Mouse (Mus musculus) CH12.LX (cell line): Measurements from ENCODE around the gene Tmco3. TPM values are rescaled to one million over a fixed set of nuclear protein-coding genes. Genes with fewer than 3 reads are reported as not detected.
A peak's percentile ranks its signal among the peaks of the same experiment; 100 is the strongest.

Experiments used
- DNase-seq: peaks from one replicate; pipeline ENCODE4 v3.0.0-alpha.2; 2013; ENCODE audit errors: extremely low read depth
- H3K27ac ChIP-seq: 2 replicates; pipeline ENCODE4 v1.5.1; 2012; ENCODE audit warnings: low read depth, mild to moderate bottlenecking, control low read depth, moderate library complexity; ENCODE audit not compliant: insufficient read depth
- H3K27me3 ChIP-seq: replicated peaks from 2 replicates; pipeline ENCODE3; 2012; ENCODE audit warnings: inconsistent platforms
- H3K36me3 ChIP-seq, 2 experiments: replicated peaks in 1 of 2; 2 replicates each; pipeline versions ENCODE3 to v1.6.1; 2012; ENCODE audit warnings: inconsistent platforms in 1 of 2, low read length in 1 of 2, mild to moderate bottlenecking in 1 of 2, mixed read lengths in 1 of 2, moderate library complexity in 1 of 2; ENCODE audit not compliant: control insufficient read depth in 1 of 2, insufficient read depth in 1 of 2
- H3K4me1 ChIP-seq, 2 experiments: 2 replicates each; pipeline ENCODE4 v1.6.1; 2012; ENCODE audit warnings: inconsistent platforms in 1 of 2, moderate library complexity in 1 of 2; ENCODE audit not compliant: insufficient read depth in 2 of 2, control insufficient read depth in 1 of 2
- H3K4me2 ChIP-seq: 2 replicates; pipeline ENCODE4 v1.6.1; 2012; ENCODE audit warnings: low read depth, mild to moderate bottlenecking, control low read depth; ENCODE audit not compliant: poor library complexity, insufficient read depth, severe bottlenecking
- H3K4me3 ChIP-seq, 3 experiments: fragments of 150-350 bp in 1 of 3; sonication (generic) in 1 of 3; replicated peaks in 1 of 3; 2 replicates each; pipeline versions ENCODE3 to v1.5.1; 2011 to 2012; ENCODE audit warnings: low read depth in 2 of 3, low read length in 2 of 3, mild to moderate bottlenecking in 2 of 3, moderate library complexity in 2 of 3, control low read depth in 1 of 3, improper control_type of control experiment in 1 of 3, inconsistent platforms in 1 of 3, mixed read lengths in 1 of 3; ENCODE audit not compliant: poor library complexity in 1 of 3
- H3K79me2 ChIP-seq: replicated peaks from 2 replicates; pipeline ENCODE4 v1.6.1; 2012; ENCODE audit warnings: mild to moderate bottlenecking, moderate library complexity; ENCODE audit not compliant: control insufficient read depth, poor library complexity, insufficient read depth, severe bottlenecking; ENCODE audit errors: extremely low read depth
- H3K9ac ChIP-seq: 2 replicates; pipeline ENCODE4 v1.6.1; 2012; ENCODE audit warnings: low read depth, mild to moderate bottlenecking, control low read depth, moderate library complexity; ENCODE audit not compliant: insufficient read depth
- H3K9me3 ChIP-seq: replicated peaks from 2 replicates; pipeline ENCODE3; 2012; ENCODE audit warnings: low read length, inconsistent platforms, mixed read lengths
- BHLHE40 ChIP-seq: IDR thresholded peaks from 2 replicates; pipeline ENCODE4 v1.6.1; 2011; ENCODE audit warnings: mild to moderate bottlenecking, low read depth, low read length, improper control_type of control experiment
- CTCF ChIP-seq, 2 experiments: IDR thresholded peaks in 1 of 2; conservative IDR thresholded peaks in 1 of 2; 2 replicates each; pipeline ENCODE4 v1.5.1; 2011 to 2012; ENCODE audit warnings: low read depth in 2 of 2, low read length in 2 of 2, improper control_type of control experiment in 1 of 2, inconsistent platforms in 1 of 2, mild to moderate bottlenecking in 1 of 2, moderate library complexity in 1 of 2
- E2F4 ChIP-seq: IDR thresholded peaks from 2 replicates; pipeline ENCODE4 v1.6.1; 2011; ENCODE audit warnings: low read depth, low read length, improper control_type of control experiment; ENCODE audit not compliant: insufficient replicate concordance
- ELF1 ChIP-seq: IDR thresholded peaks from 2 replicates; pipeline ENCODE4 v1.6.1; 2014; ENCODE audit warnings: low read depth, mild to moderate bottlenecking, inconsistent platforms, low read length, improper control_type of control experiment
- EP300 ChIP-seq: IDR thresholded peaks from 2 replicates; pipeline ENCODE4 v1.6.1; 2011; ENCODE audit warnings: low read length, improper control_type of control experiment
- GABPA ChIP-seq: IDR thresholded peaks from 2 replicates; pipeline ENCODE4 v1.6.1; 2012; ENCODE audit warnings: low read depth, low read length, improper control_type of control experiment, inconsistent platforms; ENCODE audit not compliant: insufficient replicate concordance
- IRF4 ChIP-seq: IDR thresholded peaks from 2 replicates; pipeline ENCODE4 v1.6.1; 2014; ENCODE audit warnings: low read depth, mild to moderate bottlenecking, inconsistent platforms, low read length, improper control_type of control experiment
- JUND ChIP-seq: conservative IDR thresholded peaks from 2 replicates; pipeline ENCODE4 v1.6.1; 2011; ENCODE audit warnings: low read depth, low read length, improper control_type of control experiment
- KAT2A ChIP-seq: IDR thresholded peaks from 2 replicates; pipeline ENCODE4 v1.6.1; 2012; ENCODE audit warnings: low read length, improper control_type of control experiment, inconsistent platforms; ENCODE audit not compliant: insufficient replicate concordance
- MAX ChIP-seq: IDR thresholded peaks from 2 replicates; pipeline ENCODE4 v1.6.1; 2011; ENCODE audit warnings: low read length, improper control_type of control experiment
- MAZ ChIP-seq: IDR thresholded peaks from 2 replicates; pipeline ENCODE4 v1.6.1; 2012; ENCODE audit warnings: low read depth, mild to moderate bottlenecking, inconsistent platforms, low read length, improper control_type of control experiment, moderate library complexity
- MEF2A ChIP-seq: IDR thresholded peaks from 2 replicates; pipeline ENCODE4 v1.6.1; 2014; ENCODE audit warnings: low read depth, mild to moderate bottlenecking, inconsistent platforms, low read length, improper control_type of control experiment, borderline replicate concordance
- MXI1 ChIP-seq: IDR thresholded peaks from 2 replicates; pipeline ENCODE4 v1.6.1; 2011; ENCODE audit warnings: mild to moderate bottlenecking, low read depth, low read length, improper control_type of control experiment
- MYC ChIP-seq: IDR thresholded peaks from 2 replicates; pipeline ENCODE4 v1.6.1; 2011; ENCODE audit warnings: low read depth, mild to moderate bottlenecking, improper control_type of control experiment, low read length
- NELFE ChIP-seq: IDR thresholded peaks from 2 replicates; pipeline ENCODE4 v1.6.1; 2011; ENCODE audit warnings: low read depth, low read length, improper control_type of control experiment
- NRF1 ChIP-seq: IDR thresholded peaks from 2 replicates; pipeline ENCODE4 v1.6.1; 2014; ENCODE audit warnings: low read depth, mild to moderate bottlenecking, inconsistent platforms, low read length, improper control_type of control experiment, moderate library complexity
- PAX5 ChIP-seq: IDR thresholded peaks from 2 replicates; pipeline ENCODE4 v1.6.1; 2012; ENCODE audit warnings: low read length, inconsistent platforms, mixed read lengths
- POLR2A ChIP-seq: IDR thresholded peaks from 2 replicates; pipeline ENCODE4 v1.6.1; 2011; ENCODE audit warnings: low read depth, mild to moderate bottlenecking, improper control_type of control experiment, low read length
- RAD21 ChIP-seq: IDR thresholded peaks from 2 replicates; pipeline ENCODE4 v1.6.1; 2011; ENCODE audit warnings: low read depth, mild to moderate bottlenecking, low read length, improper control_type of control experiment, moderate library complexity
- SIN3A ChIP-seq: IDR thresholded peaks from 2 replicates; pipeline ENCODE4 v1.6.1; 2012; ENCODE audit warnings: low read length, improper control_type of control experiment, inconsistent platforms
- SMC3 ChIP-seq: IDR thresholded peaks from 2 replicates; pipeline ENCODE4 v1.6.1; 2011; ENCODE audit warnings: low read depth, low read length, improper control_type of control experiment
- TBP ChIP-seq: conservative IDR thresholded peaks from 2 replicates; pipeline ENCODE4 v1.6.1; 2011; ENCODE audit warnings: low read depth, low read length, improper control_type of control experiment
- TCF12 ChIP-seq: IDR thresholded peaks from 2 replicates; pipeline ENCODE4 v1.6.1; 2014; ENCODE audit warnings: low read depth, mild to moderate bottlenecking, inconsistent platforms, low read length, improper control_type of control experiment
- UBTF ChIP-seq: IDR thresholded peaks from 2 replicates; pipeline ENCODE4 v1.6.1; 2012; ENCODE audit warnings: low read depth, mild to moderate bottlenecking, inconsistent platforms, low read length, improper control_type of control experiment, moderate library complexity
- USF2 ChIP-seq: conservative IDR thresholded peaks from 2 replicates; pipeline ENCODE4 v1.6.1; 2011; ENCODE audit warnings: low read depth, low read length, improper control_type of control experiment
- ZC3H11A ChIP-seq: IDR thresholded peaks from 2 replicates; pipeline ENCODE4 v1.6.1; 2012; ENCODE audit warnings: low read depth, mild to moderate bottlenecking, inconsistent platforms, low read length, improper control_type of control experiment
- ZKSCAN1 ChIP-seq: IDR thresholded peaks from 2 replicates; pipeline ENCODE4 v1.6.1; 2012; ENCODE audit warnings: low read depth, inconsistent platforms, low read length, improper control_type of control experiment, borderline replicate concordance
- ZMIZ1 ChIP-seq: IDR thresholded peaks from 2 replicates; pipeline ENCODE4 v1.6.1; 2012; ENCODE audit warnings: low read depth, mild to moderate bottlenecking, inconsistent platforms, low read length, improper control_type of control experiment
- ZNF384 ChIP-seq: IDR thresholded peaks from 2 replicates; pipeline ENCODE4 v1.6.1; 2012; ENCODE audit warnings: low read depth, low read length, improper control_type of control experiment, inconsistent platforms
- dilution Hi-C: fragments of 300-500 bp; cut with MboI; formaldehyde crosslinking; loops from 2 replicates; pipeline ENCODE4 v1.14.3; 2020; ENCODE audit warnings: low sequenced_read_pairs; ENCODE audit not compliant: extremely low pct_unique_long_range_greater_than_20kb, extremely low pct_ligation_motif_present
- in situ Hi-C: fragments of 300-500 bp; cut with MboI; formaldehyde crosslinking; loops from 3 replicates; pipeline ENCODE4 v1.14.3; 2019; ENCODE audit warnings: low sequenced_read_pairs, low pct_ligation_motif_present, low pct_unique_long_range_greater_than_20kb, mixed read lengths
- polyA plus RNA-seq: library from polyadenylated mRNA; unstranded; fragments of >175 nt; gene quantifications from 2 replicates; pipeline ENCODE4 v1.2.1, GENCODE M21; 2012; ENCODE audit warnings: low read depth; ENCODE audit not compliant: insufficient read length
- total RNA-seq, 2 experiments: library from RNA; depleted of rRNA; stranded (reverse); fragments of 300-350 nt in 1 of 2; fragments of >200 nt in 1 of 2; gene quantifications; 2 replicates each; pipeline ENCODE4 v1.2.3; 2012 to 2014

Gene Tmco3
- total and polyA plus RNA-seq, 3 experiments: 7.3 to 15.1 (median 10.1) TPM

GRCm38 (mm10) chr8:13287304-13287691 is 692 bp upstream of the Tmco3 start (continued):
- TF ChIP-seq E2F4 (no peak), KAT2A (no peak), USF2 (no peak), NELFE (no peak), MXI1 (no peak), GABPA (no peak)

GRCm38 (mm10) chr8:13288646-13289045 is 656 bp downstream of the Tmco3 start:
- Histone ChIP-seq H3K79me2 (0 out of 2 replicates have a peak, but pooled peaks cover 3% of the 10 kb centered on the region), H3K4me2 (peak overlapping the region; percentile 89), H3K9ac (peak overlapping the region; percentile 49), H3K36me3 (peaks cover 4 to 14% of the 10 kb centered on the region in 2 experiments), H3K27me3 (peaks cover 3% of the 10 kb centered on the region), H3K4me3 (peak overlapping the region; percentile 67 to 82 (median 77)), H3K9me3 (no peaks in the 10 kb centered on the region), H3K4me1 (peaks cover 11 to 36% of the 10 kb centered on the region in 2 experiments), H3K27ac (no peak overlapping the region)
- in situ Hi-C loops: no loop called here
- TF ChIP-seq MEF2A (no peak), MAZ (no peak), MXI1 (no peak), MYC (no peak), ZKSCAN1 (no peak), JUND (no peak), EP300 (no peak), USF2 (no peak), MAX (no peak), ZNF384 (no peak), KAT2A (no peak), CTCF (conservative IDR thresholded peaks at IDR 0.05 in 1 of 2, IDR thresholded peaks at IDR 0.05 in 1 of 2; ENCODE audit: low read depth in 2 of 2, low read length in 2 of 2) (no peak), NRF1 (no peak), IRF4 (no peak), BHLHE40 (no peak), TCF12 (no peak)
- dilution Hi-C loops: no loop called here
- DNase-seq: no peak

- Histone ChIP-seq H3K36me3 (peaks cover 30 to 45% of the 10 kb centered on the region in 2 experiments), H3K79me2 (no peaks in the 10 kb centered on the region), H3K27me3 (peaks cover 3% of the 10 kb centered on the region), H3K4me1 (peaks cover 16 to 27% of the 10 kb centered on the region in 2 experiments), H3K4me3 (no peak overlapping the region), H3K9ac (no peak overlapping the region), H3K27ac (no peak overlapping the region; the same call in 1 of the 2 replicates), H3K4me2 (no peak overlapping the region), H3K9me3 (no peaks in the 10 kb centered on the region)
- peak; percentile 85 for DNase-seq
- TF ChIP-seq MAX: no peak
- TF ChIP-seq UBTF: no peak
- 0 out of 2 replicates have a peak, but pooled peaks have one; percentile 27 for TF ChIP-seq IRF4
- TF ChIP-seq SIN3A: peak; percentile 58; the same call in 1 of the 2 replicates
- no peak for TF ChIP-seq ZC3H11A
- TF ChIP-seq USF2: no peak
- no peak for TF ChIP-seq PAX5
- TF ChIP-seq SMC3: peak; percentile 64
- peak; percentile 80 to 87 for TF ChIP-seq CTCF (conservative IDR thresholded peaks at IDR 0.05 in 1 of 2, IDR thresholded peaks at IDR 0.05 in 1 of 2; ENCODE audit: low read depth in 2 of 2, low read length in 2 of 2)
- 0 out of 2 replicates have a peak, but pooled peaks have one; percentile 7 for TF ChIP-seq NRF1
- TF ChIP-seq RAD21: peak; percentile 51
- TF ChIP-seq ELF1: 0 out of 2 replicates have a peak, but pooled peaks have one; percentile 23
- TF ChIP-seq POLR2A: no peak
- no peak for TF ChIP-seq EP300
- no peak for TF ChIP-seq MEF2A
- 0 out of 2 replicates have a peak, but pooled peaks have one; percentile 18 for TF ChIP-seq MYC
- no peak for TF ChIP-seq TBP
- no peak for TF ChIP-seq MAZ
- peak; percentile 11; the same call in 1 of the 2 replicates for TF ChIP-seq NELFE
- TF ChIP-seq ZMIZ1: no peak
- dilution Hi-C loops (no loop called here), in situ Hi-C loops (no loop called here)
Observed at GRCm38 (mm10) chr8:13292364-13292763, 4.4 kb downstream of the Tmco3 start.
